Mouse (Mus musculus): ENCODE results near the gene Defb30. TPM values are rescaled to one million over a fixed set of nuclear protein-coding genes. Genes with fewer than 3 reads are reported as not detected.

Gene Defb30
- not detected in 2 replicates for polyA plus RNA-seq (2012; rRNA removed)

GRCm38 (mm10) chr14:63049910-63050370 lies at the start of gene Defb30:
Defb30 (minus strand) TSS chr14:63049960.

GRCm38 (mm10) chr14:63046691-63047090 lies 3.1 kb downstream of the Defb30 start, which contains the start of gene Defb42:
Defb42 (plus strand) TSS chr14:63046991.

GRCm38 (mm10) chr14:63011471-63011870 lies 38.3 kb downstream of the Defb30 start, which contains the start of gene Defb43:
Defb43 (plus strand) TSS chr14:63011771.

GRCm38 (mm10) chr14:62997777-62998176 lies 52.0 kb downstream of the Defb30 start, which contains the start of gene Defb47:
Defb47 (plus strand) TSS chr14:62998077.

GRCm38 (mm10) chr14:62984410-62984809 lies 65.3 kb downstream of the Defb30 start, which contains the start of gene Defb48:
Defb48 (minus strand) TSS chr14:62984510.

Other genes starting within 250 kb of the Defb30 start
- gene Wdfy2, start 212.3 kb downstream of the Defb30 start, polyA plus RNA-seq (2012; rRNA removed) = 10.9 and 11.4 TPM in 2 replicates
- not detected in 2 replicates for gene Defb48, start 65.5 kb downstream of the Defb30 start, polyA plus RNA-seq (2012; rRNA removed)
- gene Defb47, start 51.9 kb downstream of the Defb30 start, polyA plus RNA-seq (2012; rRNA removed) = 0.27 TPM in 1 of 2 replicates, not detected in the other
- not detected in 2 replicates for gene Defb43, start 38.2 kb downstream of the Defb30 start, polyA plus RNA-seq (2012; rRNA removed)
- 0.08 and 0.49 TPM in 2 replicates for gene Defb42, start 3.0 kb downstream of the Defb30 start, polyA plus RNA-seq (2012; rRNA removed)

Measured in central nervous system, embryonic 18 days (tissue).